Mouse (Mus musculus) monocyte, adult 2 months (primary cell): ENCODE measurements at regions not wholly inside any gene's neighbourhood (a gene's known extent, or its start where the extent isn't known, plus 50 kb on each side); places are given as distances from the start of the nearest gene placed in this dataset.

ENCODE experiments used
- DNase-seq, 2 experiments: peaks; one replicate each; pipeline ENCODE4 v3.0.0; 2022; ENCODE audit warnings: low spot score in 2 of 2, low read depth in 1 of 2

- no peak for DNase-seq
These were observed 148.2 kb downstream of the Rplp1 start for GRCm38 (mm10) chr9:61766187-61766586.

DNA sequence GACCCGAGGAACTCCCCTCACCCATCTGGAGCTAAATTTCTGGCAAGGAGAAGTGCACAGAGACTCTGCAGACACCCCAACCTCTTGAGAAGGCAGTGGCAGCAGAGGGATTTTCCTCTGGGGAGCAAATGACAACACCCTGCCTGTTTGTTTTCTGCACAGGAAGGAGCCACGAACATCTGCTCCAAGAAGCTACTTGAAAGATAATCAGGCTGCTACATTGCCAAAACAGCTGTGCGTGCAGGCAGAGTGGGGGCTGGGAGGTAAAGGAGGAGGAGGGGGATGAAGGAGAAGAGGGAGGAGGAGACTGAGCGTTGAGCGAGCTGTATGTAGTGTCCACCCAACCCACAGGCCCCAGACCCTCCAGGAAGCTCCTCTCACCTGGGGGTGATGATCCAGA, 149.0 kb downstream of the Rplp1 start:
- no peak for DNase-seq

DNA sequence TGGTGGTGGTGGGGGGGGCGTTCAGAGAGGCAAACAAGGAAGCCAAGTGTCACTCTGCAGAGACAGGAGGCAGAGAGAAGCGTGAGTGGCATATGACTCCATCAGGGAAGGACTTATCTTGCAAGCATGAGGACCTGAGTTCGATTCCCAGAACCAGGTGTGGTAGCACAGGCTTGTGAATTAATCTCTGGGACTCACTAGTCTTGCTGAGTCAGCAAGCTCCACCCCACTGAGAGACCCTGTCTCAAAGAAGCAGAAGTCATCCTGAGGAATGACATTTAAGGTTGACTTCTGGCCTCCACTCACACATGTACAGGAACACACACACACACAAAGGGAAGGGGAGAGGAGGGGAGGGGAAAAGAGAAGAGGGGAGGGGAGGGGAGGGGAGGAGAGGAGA, 156.5 kb downstream of the Rplp1 start:
- DNase-seq: no peak

GRCm38 (mm10) chr9:61756801-61757342, 157.5 kb downstream of the Rplp1 start:
- DNase-seq: no peak

GRCm38 (mm10) chr9:61756224-61756800, 158.0 kb downstream of the Rplp1 start:
- no peak for DNase-seq

DNA sequence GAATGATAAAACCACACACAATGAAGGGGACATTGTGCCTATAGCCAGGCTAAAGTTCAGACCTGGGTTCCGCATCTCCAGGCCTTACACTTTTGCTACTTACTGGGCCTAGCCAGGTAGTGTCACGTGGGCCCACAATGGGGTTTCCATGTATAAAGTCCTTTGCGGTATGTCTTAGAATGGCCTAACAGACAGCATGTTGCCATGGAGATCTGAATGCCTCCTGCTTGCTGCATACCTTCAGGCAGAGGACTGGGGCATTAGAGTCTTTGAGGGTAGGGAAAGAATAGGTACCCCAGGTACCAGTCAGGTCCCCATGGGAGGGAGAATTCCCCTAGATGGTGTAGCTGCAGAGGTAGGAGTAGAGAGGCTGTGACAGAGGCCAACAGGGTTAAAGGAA, 159.0 kb downstream of the Rplp1 start:
- no peak for DNase-seq

GRCm38 (mm10) chr9:61753795-61754194, 160.5 kb downstream of the Rplp1 start:
- no peak for DNase-seq

DNA sequence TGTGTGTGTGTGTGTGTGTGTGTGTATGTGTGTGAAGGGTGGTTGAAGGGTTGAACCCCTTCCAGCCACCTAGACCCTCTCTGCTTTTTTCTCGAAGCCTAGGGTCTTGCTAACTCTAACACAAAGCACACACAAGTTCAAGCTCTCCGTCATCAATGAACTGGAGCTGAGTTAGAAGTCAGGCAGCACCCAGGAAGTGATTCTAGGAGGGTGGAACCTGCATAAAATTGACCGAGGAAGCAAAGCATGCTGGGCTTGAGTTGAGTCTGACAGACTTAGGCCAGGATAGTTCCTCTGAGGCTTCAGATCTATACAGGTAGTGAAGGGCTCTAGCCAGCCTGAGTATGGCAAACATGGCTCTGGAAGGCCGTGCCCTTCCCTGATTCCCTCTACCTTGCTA, 165.1 kb downstream of the Rplp1 start:
- no peak for DNase-seq

DNA sequence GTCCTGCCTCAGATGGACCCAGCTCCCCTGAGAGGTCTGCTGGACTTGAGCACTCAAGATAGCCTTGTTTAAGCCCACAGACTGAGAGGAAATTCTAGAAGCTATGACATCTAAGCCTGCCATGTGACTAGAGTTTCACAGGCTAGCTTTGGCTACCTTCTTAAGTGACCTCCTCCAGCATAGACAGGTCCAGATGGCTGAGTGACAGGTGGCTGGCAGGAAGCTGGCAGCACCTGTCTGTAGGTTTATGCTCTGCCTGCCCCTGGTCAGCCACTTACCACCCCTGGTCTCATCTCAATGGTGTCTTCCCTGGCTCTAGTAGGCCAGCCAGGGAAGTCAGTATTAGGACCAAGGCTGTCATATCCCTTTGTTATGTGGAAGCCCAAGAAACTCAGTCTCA, 165.9 kb downstream of the Rplp1 start:
- no peak for DNase-seq

DNA sequence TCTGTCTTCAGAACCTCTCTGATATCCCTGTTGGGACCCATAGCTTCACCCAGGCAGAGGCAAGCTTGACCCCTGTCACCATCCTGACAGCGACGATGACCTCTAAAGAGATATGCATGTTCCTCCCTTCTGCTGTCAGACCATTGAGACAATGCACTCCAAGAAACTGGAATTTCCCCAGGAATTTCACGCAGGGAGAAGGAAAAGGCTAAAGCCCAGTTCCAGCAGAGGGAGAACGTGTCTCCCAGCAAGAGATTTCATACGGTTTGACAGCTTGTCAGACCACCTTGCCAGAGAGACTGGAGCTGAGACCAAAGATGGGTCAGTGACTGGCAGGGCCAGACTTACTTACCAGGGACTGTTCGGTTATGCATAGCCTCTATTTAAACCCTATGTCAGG, 167.9 kb downstream of the Rplp1 start:
- no peak for DNase-seq

GRCm38 (mm10) chr9:61745301-61745801, 169.0 kb downstream of the Rplp1 start:
- no peak for DNase-seq

- no peak for DNase-seq
These were observed 180.8 kb downstream of the Rplp1 start for GRCm38 (mm10) chr9:61733540-61733939.

- DNase-seq: no peak
These were observed 181.6 kb downstream of the Rplp1 start for GRCm38 (mm10) chr9:61732747-61733146.

- no peak for DNase-seq
These were observed 186.2 kb downstream of the Rplp1 start for GRCm38 (mm10) chr9:61728115-61728514.

GRCm38 (mm10) chr9:61727651-61728050, 186.7 kb downstream of the Rplp1 start:
- no peak for DNase-seq

DNA sequence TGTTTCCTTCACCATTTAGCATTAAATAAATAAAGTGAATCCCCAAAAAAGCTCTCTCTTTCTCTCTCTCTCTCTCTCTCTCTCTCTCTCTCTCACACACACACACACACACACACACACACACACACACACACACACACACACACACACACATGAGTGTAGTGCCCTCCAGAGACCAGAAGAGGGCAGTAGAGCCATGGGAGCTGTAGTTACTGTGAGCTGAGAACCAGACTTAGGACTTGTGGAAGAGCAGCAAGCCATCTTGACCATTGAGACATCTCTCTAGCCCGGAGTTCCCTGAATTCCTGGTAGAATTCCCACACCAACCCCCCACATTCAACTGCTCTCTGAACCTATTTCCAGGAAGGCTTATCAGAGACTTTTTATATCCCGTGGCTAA, 190.3 kb downstream of the Rplp1 start:
- no peak for DNase-seq

DNA sequence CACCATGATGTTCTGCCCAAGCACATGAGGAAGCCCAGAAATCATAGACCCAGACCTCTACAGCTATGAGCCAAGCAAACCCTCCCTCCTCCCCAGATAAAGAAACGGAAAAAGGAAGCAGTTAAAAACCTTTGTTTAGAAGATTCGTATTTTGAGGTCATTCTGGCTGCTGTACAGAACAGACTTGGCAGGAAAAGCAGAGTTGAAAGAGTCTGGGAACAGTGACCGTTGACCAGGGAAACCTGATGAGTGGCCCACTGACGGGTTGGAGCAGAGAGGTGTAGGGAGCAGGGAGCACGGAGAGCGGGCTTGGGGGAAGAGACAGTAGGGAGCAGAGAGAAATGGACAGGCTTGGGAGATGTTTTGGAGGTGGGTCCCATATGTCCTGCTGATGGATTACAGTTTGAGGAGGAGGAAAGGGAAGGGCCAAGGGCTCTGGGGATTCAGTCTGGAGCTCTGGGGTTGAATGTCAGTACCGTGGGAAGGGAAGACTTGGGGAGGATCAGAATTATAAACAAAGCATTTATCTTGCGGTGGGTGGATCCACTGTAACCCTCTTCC, 191.2 kb downstream of the Rplp1 start:
- no peak for DNase-seq

DNA sequence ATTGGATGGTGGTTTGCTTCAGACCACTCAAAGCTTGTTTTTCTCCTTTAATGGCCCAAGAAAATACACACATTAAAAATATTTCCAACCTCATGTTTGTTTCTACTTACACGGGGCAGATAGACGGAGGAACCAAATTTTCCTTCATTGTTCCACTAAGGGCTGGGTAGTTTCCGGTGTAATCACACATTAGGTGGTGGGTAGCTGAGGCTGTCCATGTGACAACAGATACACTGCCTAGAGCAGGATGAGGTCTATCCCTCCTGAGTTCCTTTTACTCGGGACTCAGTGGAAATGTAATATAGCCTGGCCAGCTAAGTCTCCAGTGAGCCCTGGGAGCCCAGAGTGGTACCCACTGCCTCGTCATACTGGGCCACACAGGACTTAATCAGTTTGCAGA, 192.5 kb downstream of the Rplp1 start:
- DNase-seq: no peak

GRCm38 (mm10) chr9:61721071-61721470, 193.3 kb downstream of the Rplp1 start:
- no peak for DNase-seq

DNA sequence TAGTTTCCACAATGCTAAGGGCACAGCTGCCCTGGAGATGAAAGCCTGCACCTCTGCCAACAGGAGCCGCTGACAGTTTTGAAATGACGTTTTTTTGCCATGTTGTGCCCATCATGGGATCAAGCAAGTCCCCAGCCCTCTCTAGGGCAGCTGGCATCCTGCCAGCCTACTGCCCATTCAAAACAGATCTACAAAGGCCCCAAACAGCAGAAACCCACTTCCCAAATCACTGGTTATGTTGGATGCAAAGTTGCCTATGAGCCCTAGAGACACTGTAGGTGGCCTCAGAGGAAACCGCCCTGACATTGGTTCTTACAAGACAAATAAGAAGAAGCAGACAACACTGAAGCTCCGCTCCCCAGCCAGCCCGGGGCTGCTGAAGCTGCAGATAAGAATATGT, 194.1 kb downstream of the Rplp1 start:
- no peak for DNase-seq

GRCm38 (mm10) chr9:61716751-61717150, 197.6 kb downstream of the Rplp1 start:
- no peak for DNase-seq

GRCm38 (mm10) chr9:61714331-61715035, 199.9 kb downstream of the Rplp1 start:
- DNase-seq: no peak
